Mouse (Mus musculus) CH12.LX (cell line): Measurements from ENCODE around the gene Uvrag. TPM values are rescaled to one million over a fixed set of nuclear protein-coding genes. Genes with fewer than 3 reads are reported as not detected.
A peak's percentile ranks its signal among the peaks of the same experiment; 100 is the strongest.

ENCODE experiments used
- DNase-seq: peaks from one replicate; pipeline ENCODE4 v3.0.0-alpha.2; 2013; ENCODE audit errors: extremely low read depth
- H3K27ac ChIP-seq: 2 replicates; pipeline ENCODE4 v1.5.1; 2012; ENCODE audit warnings: low read depth, mild to moderate bottlenecking, control low read depth, moderate library complexity; ENCODE audit not compliant: insufficient read depth
- H3K27me3 ChIP-seq: replicated peaks from 2 replicates; pipeline ENCODE3; 2012; ENCODE audit warnings: inconsistent platforms
- H3K36me3 ChIP-seq, 2 experiments: replicated peaks in 1 of 2; 2 replicates each; pipeline versions ENCODE3 to v1.6.1; 2012; ENCODE audit warnings: inconsistent platforms in 1 of 2, low read length in 1 of 2, mild to moderate bottlenecking in 1 of 2, mixed read lengths in 1 of 2, moderate library complexity in 1 of 2; ENCODE audit not compliant: control insufficient read depth in 1 of 2, insufficient read depth in 1 of 2
- H3K4me1 ChIP-seq, 2 experiments: 2 replicates each; pipeline ENCODE4 v1.6.1; 2012; ENCODE audit warnings: inconsistent platforms in 1 of 2, moderate library complexity in 1 of 2; ENCODE audit not compliant: insufficient read depth in 2 of 2, control insufficient read depth in 1 of 2
- H3K4me2 ChIP-seq: 2 replicates; pipeline ENCODE4 v1.6.1; 2012; ENCODE audit warnings: low read depth, mild to moderate bottlenecking, control low read depth; ENCODE audit not compliant: poor library complexity, insufficient read depth, severe bottlenecking
- H3K4me3 ChIP-seq, 3 experiments: fragments of 150-350 bp in 1 of 3; sonication (generic) in 1 of 3; replicated peaks in 1 of 3; 2 replicates each; pipeline versions ENCODE3 to v1.5.1; 2011 to 2012; ENCODE audit warnings: low read depth in 2 of 3, low read length in 2 of 3, mild to moderate bottlenecking in 2 of 3, moderate library complexity in 2 of 3, control low read depth in 1 of 3, improper control_type of control experiment in 1 of 3, inconsistent platforms in 1 of 3, mixed read lengths in 1 of 3; ENCODE audit not compliant: poor library complexity in 1 of 3
- H3K79me2 ChIP-seq: replicated peaks from 2 replicates; pipeline ENCODE4 v1.6.1; 2012; ENCODE audit warnings: mild to moderate bottlenecking, moderate library complexity; ENCODE audit not compliant: control insufficient read depth, poor library complexity, insufficient read depth, severe bottlenecking; ENCODE audit errors: extremely low read depth
- H3K9ac ChIP-seq: 2 replicates; pipeline ENCODE4 v1.6.1; 2012; ENCODE audit warnings: low read depth, mild to moderate bottlenecking, control low read depth, moderate library complexity; ENCODE audit not compliant: insufficient read depth
- H3K9me3 ChIP-seq: replicated peaks from 2 replicates; pipeline ENCODE3; 2012; ENCODE audit warnings: low read length, inconsistent platforms, mixed read lengths
- BHLHE40 ChIP-seq: IDR thresholded peaks from 2 replicates; pipeline ENCODE4 v1.6.1; 2011; ENCODE audit warnings: mild to moderate bottlenecking, low read depth, low read length, improper control_type of control experiment
- CHD1 ChIP-seq: IDR thresholded peaks from 2 replicates; pipeline ENCODE4 v1.6.1; 2012; ENCODE audit warnings: low read depth, low read length, improper control_type of control experiment, inconsistent platforms
- CTCF ChIP-seq, 2 experiments: IDR thresholded peaks in 1 of 2; conservative IDR thresholded peaks in 1 of 2; 2 replicates each; pipeline ENCODE4 v1.5.1; 2011 to 2012; ENCODE audit warnings: low read depth in 2 of 2, low read length in 2 of 2, improper control_type of control experiment in 1 of 2, inconsistent platforms in 1 of 2, mild to moderate bottlenecking in 1 of 2, moderate library complexity in 1 of 2
- ELF1 ChIP-seq: IDR thresholded peaks from 2 replicates; pipeline ENCODE4 v1.6.1; 2014; ENCODE audit warnings: low read depth, mild to moderate bottlenecking, inconsistent platforms, low read length, improper control_type of control experiment
- EP300 ChIP-seq: IDR thresholded peaks from 2 replicates; pipeline ENCODE4 v1.6.1; 2011; ENCODE audit warnings: low read length, improper control_type of control experiment
- ETS1 ChIP-seq: conservative IDR thresholded peaks from 2 replicates; pipeline ENCODE4 v1.6.1; 2012; ENCODE audit warnings: low read depth, mild to moderate bottlenecking, inconsistent platforms, low read length, improper control_type of control experiment, moderate library complexity
- HCFC1 ChIP-seq: IDR thresholded peaks from 2 replicates; pipeline ENCODE4 v1.6.1; 2012; ENCODE audit warnings: low read depth, mild to moderate bottlenecking, inconsistent platforms, low read length, improper control_type of control experiment
- IRF4 ChIP-seq: IDR thresholded peaks from 2 replicates; pipeline ENCODE4 v1.6.1; 2014; ENCODE audit warnings: low read depth, mild to moderate bottlenecking, inconsistent platforms, low read length, improper control_type of control experiment
- JUND ChIP-seq: conservative IDR thresholded peaks from 2 replicates; pipeline ENCODE4 v1.6.1; 2011; ENCODE audit warnings: low read depth, low read length, improper control_type of control experiment
- KAT2A ChIP-seq: IDR thresholded peaks from 2 replicates; pipeline ENCODE4 v1.6.1; 2012; ENCODE audit warnings: low read length, improper control_type of control experiment, inconsistent platforms; ENCODE audit not compliant: insufficient replicate concordance
- MAX ChIP-seq: IDR thresholded peaks from 2 replicates; pipeline ENCODE4 v1.6.1; 2011; ENCODE audit warnings: low read length, improper control_type of control experiment
- MEF2A ChIP-seq: IDR thresholded peaks from 2 replicates; pipeline ENCODE4 v1.6.1; 2014; ENCODE audit warnings: low read depth, mild to moderate bottlenecking, inconsistent platforms, low read length, improper control_type of control experiment, borderline replicate concordance
- MXI1 ChIP-seq: IDR thresholded peaks from 2 replicates; pipeline ENCODE4 v1.6.1; 2011; ENCODE audit warnings: mild to moderate bottlenecking, low read depth, low read length, improper control_type of control experiment
- MYC ChIP-seq: IDR thresholded peaks from 2 replicates; pipeline ENCODE4 v1.6.1; 2011; ENCODE audit warnings: low read depth, mild to moderate bottlenecking, improper control_type of control experiment, low read length
- NELFE ChIP-seq: IDR thresholded peaks from 2 replicates; pipeline ENCODE4 v1.6.1; 2011; ENCODE audit warnings: low read depth, low read length, improper control_type of control experiment
- NRF1 ChIP-seq: IDR thresholded peaks from 2 replicates; pipeline ENCODE4 v1.6.1; 2014; ENCODE audit warnings: low read depth, mild to moderate bottlenecking, inconsistent platforms, low read length, improper control_type of control experiment, moderate library complexity
- PAX5 ChIP-seq: IDR thresholded peaks from 2 replicates; pipeline ENCODE4 v1.6.1; 2012; ENCODE audit warnings: low read length, inconsistent platforms, mixed read lengths
- POLR2A ChIP-seq: IDR thresholded peaks from 2 replicates; pipeline ENCODE4 v1.6.1; 2011; ENCODE audit warnings: low read depth, mild to moderate bottlenecking, improper control_type of control experiment, low read length
- POLR2AphosphoS2 ChIP-seq: IDR thresholded peaks from 2 replicates; pipeline ENCODE4 v1.6.1; 2011; ENCODE audit warnings: low read depth, low read length, improper control_type of control experiment
- RAD21 ChIP-seq: IDR thresholded peaks from 2 replicates; pipeline ENCODE4 v1.6.1; 2011; ENCODE audit warnings: low read depth, mild to moderate bottlenecking, low read length, improper control_type of control experiment, moderate library complexity
- RCOR1 ChIP-seq: conservative IDR thresholded peaks from 2 replicates; pipeline ENCODE4 v1.6.1; 2012; ENCODE audit warnings: low read depth, mild to moderate bottlenecking, inconsistent platforms, low read length, improper control_type of control experiment
- SIN3A ChIP-seq: IDR thresholded peaks from 2 replicates; pipeline ENCODE4 v1.6.1; 2012; ENCODE audit warnings: low read length, improper control_type of control experiment, inconsistent platforms
- SMC3 ChIP-seq: IDR thresholded peaks from 2 replicates; pipeline ENCODE4 v1.6.1; 2011; ENCODE audit warnings: low read depth, low read length, improper control_type of control experiment
- TBP ChIP-seq: conservative IDR thresholded peaks from 2 replicates; pipeline ENCODE4 v1.6.1; 2011; ENCODE audit warnings: low read depth, low read length, improper control_type of control experiment
- USF1 ChIP-seq: IDR thresholded peaks from 2 replicates; pipeline ENCODE4 v1.6.1; 2014; ENCODE audit warnings: low read depth, mild to moderate bottlenecking, inconsistent platforms, low read length, improper control_type of control experiment
- USF2 ChIP-seq: conservative IDR thresholded peaks from 2 replicates; pipeline ENCODE4 v1.6.1; 2011; ENCODE audit warnings: low read depth, low read length, improper control_type of control experiment
- ZKSCAN1 ChIP-seq: IDR thresholded peaks from 2 replicates; pipeline ENCODE4 v1.6.1; 2012; ENCODE audit warnings: low read depth, inconsistent platforms, low read length, improper control_type of control experiment, borderline replicate concordance
- ZMIZ1 ChIP-seq: IDR thresholded peaks from 2 replicates; pipeline ENCODE4 v1.6.1; 2012; ENCODE audit warnings: low read depth, mild to moderate bottlenecking, inconsistent platforms, low read length, improper control_type of control experiment
- dilution Hi-C: fragments of 300-500 bp; cut with MboI; formaldehyde crosslinking; loops from 2 replicates; pipeline ENCODE4 v1.14.3; 2020; ENCODE audit warnings: low sequenced_read_pairs; ENCODE audit not compliant: extremely low pct_unique_long_range_greater_than_20kb, extremely low pct_ligation_motif_present
- in situ Hi-C: fragments of 300-500 bp; cut with MboI; formaldehyde crosslinking; loops from 3 replicates; pipeline ENCODE4 v1.14.3; 2019; ENCODE audit warnings: low sequenced_read_pairs, low pct_ligation_motif_present, low pct_unique_long_range_greater_than_20kb, mixed read lengths
- polyA plus RNA-seq: library from polyadenylated mRNA; unstranded; fragments of >175 nt; gene quantifications from 2 replicates; pipeline ENCODE4 v1.2.1, GENCODE M21; 2012; ENCODE audit warnings: low read depth; ENCODE audit not compliant: insufficient read length
- total RNA-seq, 2 experiments: library from RNA; depleted of rRNA; stranded (reverse); fragments of 300-350 nt in 1 of 2; fragments of >200 nt in 1 of 2; gene quantifications; 2 replicates each; pipeline ENCODE4 v1.2.3; 2012 to 2014

Gene Uvrag
- total and polyA plus RNA-seq, 3 experiments, result 20.6 to 47.4 (median 37.5) TPM

DNA sequence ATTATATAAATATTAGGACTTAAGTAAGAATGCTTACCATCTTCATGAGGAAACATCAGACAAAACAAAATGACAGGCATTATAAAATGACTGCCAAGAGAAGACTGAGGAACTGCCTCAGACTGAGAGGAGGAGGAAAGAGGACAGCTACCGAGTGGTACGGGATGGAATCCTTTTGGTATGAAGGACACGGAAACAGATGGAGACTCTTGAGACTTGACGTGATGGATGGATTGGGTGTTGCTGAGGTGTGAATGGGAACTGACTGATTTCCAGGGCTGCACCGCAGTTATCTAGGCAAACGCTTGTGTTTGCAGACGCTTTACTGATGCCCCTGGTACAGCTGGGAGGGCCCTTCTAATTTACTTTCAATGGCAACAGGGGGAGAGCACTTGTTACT lies 97.0 kb downstream of the Uvrag start:
- H3K9ac ChIP-seq, result no peak overlapping the region
- TF ChIP-seq ZMIZ1, result no peak
- no peak for TF ChIP-seq CHD1
- no peak for TF ChIP-seq MEF2A
- TF ChIP-seq POLR2AphosphoS2, result no peak
- TF ChIP-seq PAX5, result no peak
- TF ChIP-seq, all 38 proteins: peak for 0
- H3K4me2 ChIP-seq, result no peak overlapping the region
- no peak for DNase-seq
- peaks cover 2% of the 10 kb centered on the region for H3K9me3 ChIP-seq
- H3K4me3 ChIP-seq, result no peak overlapping the region
- peaks cover 0 to 57% of the 10 kb centered on the region in 2 experiments for H3K36me3 ChIP-seq
- no peaks in the 10 kb centered on the region for H3K79me2 ChIP-seq
- in situ Hi-C loops (no loop called here), dilution Hi-C loops (no loop called here)
- no peak overlapping the region for H3K27ac ChIP-seq
- no peaks in the 10 kb centered on the region for H3K27me3 ChIP-seq
- H3K4me1 ChIP-seq, result peaks cover 19 to 46% of the 10 kb centered on the region in 2 experiments

GRCm38 (mm10) chr7:99043322-99043721 lies 97.6 kb downstream of the Uvrag start:
- peaks cover 0 to 53% of the 10 kb centered on the region in 2 experiments for H3K36me3 ChIP-seq
- no peak overlapping the region for H3K4me2 ChIP-seq
- dilution Hi-C loops, result no loop called here

DNA sequence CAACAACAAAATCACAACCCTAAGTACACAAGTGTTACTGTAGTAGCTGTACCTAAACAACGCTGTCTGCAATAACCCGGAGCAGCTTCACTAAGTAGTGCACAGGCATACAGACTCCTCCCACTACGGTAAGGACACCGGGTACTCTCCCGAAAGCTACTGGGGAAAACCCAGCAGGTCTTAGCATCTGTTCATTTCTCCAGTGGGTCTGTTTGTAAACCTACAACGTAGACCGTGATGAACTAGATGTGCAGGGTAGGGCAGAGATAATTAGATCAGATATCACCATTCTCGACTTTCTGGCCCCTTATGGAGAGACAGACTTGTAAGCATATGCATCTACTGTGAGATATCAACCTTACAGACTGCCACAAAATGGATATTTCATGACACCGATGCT lies 99.1 kb downstream of the Uvrag start:
- peak; percentile 83 for DNase-seq
- H3K9ac ChIP-seq, result no peak overlapping the region; the same call in 1 of the 2 replicates
- H3K4me2 ChIP-seq, result peak overlapping the region; percentile 94
- dilution Hi-C loops (no loop called here), in situ Hi-C loops (no loop called here)
- H3K4me1 ChIP-seq, result peaks cover 19 to 57% of the 10 kb centered on the region in 2 experiments
- H3K27ac ChIP-seq, result peak overlapping the region; percentile 80
- peak overlapping the region in 1 of 3 experiments; percentile 39 for H3K4me3 ChIP-seq
- no peaks in the 10 kb centered on the region for H3K9me3 ChIP-seq
- no peaks in the 10 kb centered on the region for H3K27me3 ChIP-seq
- peaks cover 0 to 40% of the 10 kb centered on the region in 2 experiments for H3K36me3 ChIP-seq
- no peaks in the 10 kb centered on the region for H3K79me2 ChIP-seq
- TF ChIP-seq MAX (0 out of 2 replicates have a peak, but pooled peaks have one; percentile 17), USF1 (no peak), KAT2A (no peak), EP300 (peak; percentile 73), ZMIZ1 (peak; percentile 72; the same call in 1 of the 2 replicates), RCOR1 (0 out of 2 replicates have a peak, but pooled peaks have one; percentile 23), SMC3 (no peak), POLR2A (peak; percentile 53), NRF1 (no peak), ETS1 (peak; percentile 50; the same call in 1 of the 2 replicates), MXI1 (peak; percentile 30; the same call in 1 of the 2 replicates), TBP (peak; percentile 82), SIN3A (peak; percentile 24; the same call in 1 of the 2 replicates), BHLHE40 (peak; percentile 55), NELFE (no peak)

More at GRCm38 (mm10) chr7:99043322-99043721, 97.6 kb downstream of the Uvrag start:
- Histone ChIP-seq H3K9me3 (no peaks in the 10 kb centered on the region), H3K4me3 (no peak overlapping the region), H3K4me1 (peaks cover 19 to 49% of the 10 kb centered on the region in 2 experiments), H3K79me2 (no peaks in the 10 kb centered on the region), H3K27me3 (no peaks in the 10 kb centered on the region), H3K9ac (no peak overlapping the region), H3K27ac (peak overlapping the region; percentile 6; the same call in 1 of the 2 replicates)
- in situ Hi-C loops, result no loop called here
- DNase-seq, result peak; percentile 64
- no peak for TF ChIP-seq MYC
- no peak for TF ChIP-seq CHD1
- no peak for TF ChIP-seq NELFE
- TF ChIP-seq ZKSCAN1, result no peak
- no peak for TF ChIP-seq USF2
- TF ChIP-seq CTCF (conservative IDR thresholded peaks at IDR 0.05 in 1 of 2, IDR thresholded peaks at IDR 0.05 in 1 of 2; ENCODE audit: low read depth in 2 of 2, low read length in 2 of 2), result no peak
- no peak for TF ChIP-seq JUND
- TF ChIP-seq BHLHE40, result 0 out of 2 replicates have a peak, but pooled peaks have one; percentile 8
- TF ChIP-seq ZMIZ1, result no peak
- TF ChIP-seq RAD21, result no peak
- no peak for TF ChIP-seq KAT2A
- no peak for TF ChIP-seq POLR2AphosphoS2
- 0 out of 2 replicates have a peak, but pooled peaks have one; percentile 11 for TF ChIP-seq EP300
- TF ChIP-seq HCFC1, result no peak
- TF ChIP-seq ETS1, result no peak
- no peak for TF ChIP-seq IRF4
- no peak for TF ChIP-seq RCOR1
- no peak for TF ChIP-seq MAX
- TF ChIP-seq ELF1, result peak; percentile 18; the same call in 1 of the 2 replicates
